Mouse (Mus musculus) granulocyte monocyte progenitor cell, adult 5-6 weeks (primary cell): Measurements from ENCODE around the gene Vmn1r49. TPM values are rescaled to one million over a fixed set of nuclear protein-coding genes. Genes with fewer than 3 reads are reported as not detected.
"Not testable (repeated sequence)": the region's sequence is repeated elsewhere in the genome, so short reads cannot be mapped to it uniquely, and the experiment has no call there.

Experiments used
- ATAC-seq: replicated peaks from 2 replicates; pipeline ENCODE4 v1.8.0; 2016; ENCODE audit warnings: mild to moderate bottlenecking, moderate TSS enrichment, inconsistent platforms; ENCODE audit not compliant: poor library complexity, severe bottlenecking
- total RNA-seq, 2 experiments: library from RNA; stranded (forward) in 1 of 2; stranded (reverse) in 1 of 2; fragments of 200-712, 200-1000 nt in 1 of 2; fragments of >200 nt in 1 of 2; fragmentation: Nextera tagmentation in 1 of 2; gene quantifications; 2 replicates each; pipeline ENCODE4 v1.2.3; 2014 to 2017

The Vmn1r49 gene
- total RNA-seq (2014; fragmentation: Nextera tagmentation) (not detected in 2 replicates), total RNA-seq (2017) (not detected in 2 replicates)

GRCm38 (mm10) chr6:90078406-90078805 is at the start of gene Vmn1r49:
Vmn1r49 (minus strand) TSS chr6:90078506.
- ATAC-seq, result no peak

GRCm38 (mm10) chr6:90122296-90122695 is 44.0 kb upstream of the Vmn1r49 start, which contains the start of gene Vmn1r51:
Vmn1r51 (plus strand) TSS chr6:90122596.
- ATAC-seq, result not testable (repeated sequence)

GRCm38 (mm10) chr6:90101130-90101529 is 22.8 kb upstream of the Vmn1r49 start, which contains the start of gene Vmn1r50:
Vmn1r50 (plus strand) TSS chr6:90101430.
- no peak for ATAC-seq

- no peak for ATAC-seq
Measured at GRCm38 (mm10) chr6:90100566-90100965, 22.3 kb upstream of the Vmn1r49 start.

- ATAC-seq, result not testable (repeated sequence)
Measured at GRCm38 (mm10) chr6:90036741-90037140, 41.6 kb downstream of the Vmn1r49 start, which contains the start of gene Vmn1r48. Vmn1r48 (minus strand) TSS chr6:90036841.

Other genes with a start within 250 kb of the Vmn1r49 start
- gene Vmn1r42, start 202.1 kb downstream of the Vmn1r49 start, total RNA-seq (2014; fragmentation: Nextera tagmentation), result not detected in 2 replicates
- not detected in 2 replicates for gene Vmn1r42, start 202.1 kb downstream of the Vmn1r49 start, total RNA-seq (2017)
- gene Vmn1r43, start 202.1 kb downstream of the Vmn1r49 start, total RNA-seq (2014; fragmentation: Nextera tagmentation), result not detected in 2 replicates
- not detected in 2 replicates for gene Vmn1r43, start 202.1 kb downstream of the Vmn1r49 start, total RNA-seq (2017)
- not detected in 2 replicates for gene Vmn1r44, start 194.8 kb downstream of the Vmn1r49 start, total RNA-seq (2014; fragmentation: Nextera tagmentation)
- not detected in 2 replicates for gene Vmn1r44, start 194.8 kb downstream of the Vmn1r49 start, total RNA-seq (2017)
- not detected in 2 replicates for gene Vmn1r45, start 137.9 kb downstream of the Vmn1r49 start, total RNA-seq (2014; fragmentation: Nextera tagmentation)
- gene Vmn1r45, start 137.9 kb downstream of the Vmn1r49 start, total RNA-seq (2017), result not detected in 2 replicates
- gene Vmn1r46, start 109.2 kb downstream of the Vmn1r49 start, total RNA-seq (2014; fragmentation: Nextera tagmentation), result not detected in 2 replicates
- not detected in 2 replicates for gene Vmn1r46, start 109.2 kb downstream of the Vmn1r49 start, total RNA-seq (2017)
- gene Vmn1r47, start 62.4 kb downstream of the Vmn1r49 start, total RNA-seq (2014; fragmentation: Nextera tagmentation), result not detected in 2 replicates
- not detected in 2 replicates for gene Vmn1r47, start 62.4 kb downstream of the Vmn1r49 start, total RNA-seq (2017)
- not detected in 2 replicates for gene Vmn1r48, start 41.7 kb downstream of the Vmn1r49 start, total RNA-seq (2014; fragmentation: Nextera tagmentation)
- gene Vmn1r48, start 41.7 kb downstream of the Vmn1r49 start, total RNA-seq (2017), result not detected in 2 replicates
- not detected in 2 replicates for gene Vmn1r50, start 22.9 kb upstream of the Vmn1r49 start, total RNA-seq (2014; fragmentation: Nextera tagmentation)
- gene Vmn1r50, start 22.9 kb upstream of the Vmn1r49 start, total RNA-seq (2017), result not detected in 2 replicates
- not detected in 2 replicates for gene Vmn1r51, start 44.1 kb upstream of the Vmn1r49 start, total RNA-seq (2014; fragmentation: Nextera tagmentation)
- not detected in 2 replicates for gene Vmn1r51, start 44.1 kb upstream of the Vmn1r49 start, total RNA-seq (2017)
- not detected in 2 replicates for gene Vmn1r52, start 96.3 kb upstream of the Vmn1r49 start, total RNA-seq (2014; fragmentation: Nextera tagmentation)
- not detected in 2 replicates for gene Vmn1r52, start 96.3 kb upstream of the Vmn1r49 start, total RNA-seq (2017)
- not detected in 2 replicates for gene V1ra8, start 124.3 kb upstream of the Vmn1r49 start, total RNA-seq (2014; fragmentation: Nextera tagmentation)
- not detected in 2 replicates for gene V1ra8, start 124.3 kb upstream of the Vmn1r49 start, total RNA-seq (2017)
- gene Vmn1r53, start 145.9 kb upstream of the Vmn1r49 start, total RNA-seq (2014; fragmentation: Nextera tagmentation), result not detected in 2 replicates
- not detected in 2 replicates for gene Vmn1r53, start 145.9 kb upstream of the Vmn1r49 start, total RNA-seq (2017)
- gene Vmn1r54, start 167.8 kb upstream of the Vmn1r49 start, total RNA-seq (2014; fragmentation: Nextera tagmentation), result not detected in 2 replicates
- not detected in 2 replicates for gene Vmn1r54, start 167.8 kb upstream of the Vmn1r49 start, total RNA-seq (2017)
- gene BC048671, start 222.7 kb upstream of the Vmn1r49 start, total RNA-seq (2014; fragmentation: Nextera tagmentation), result not detected in 2 replicates
- gene BC048671, start 222.7 kb upstream of the Vmn1r49 start, total RNA-seq (2017), result not detected in 2 replicates
- 11.5 and 16.0 TPM in 2 replicates for gene Chst13, start 246.7 kb upstream of the Vmn1r49 start, total RNA-seq (2014; fragmentation: Nextera tagmentation)
- 15.9 and 19.9 TPM in 2 replicates for gene Chst13, start 246.7 kb upstream of the Vmn1r49 start, total RNA-seq (2017)